Mouse (Mus musculus) myocyte (in vitro differentiated cells): ENCODE data around the gene Gm20388.

Source experiments
- MAX ChIP-seq: IDR thresholded peaks from one replicate; pipeline ENCODE4 v1.6.1; 2011; ENCODE audit warnings: low read depth, mild to moderate bottlenecking, control low read depth
- POLR2A ChIP-seq: IDR thresholded peaks from one replicate; pipeline ENCODE4 v1.6.1; 2011; ENCODE audit warnings: low read depth, mild to moderate bottlenecking, control low read depth, moderate library complexity; ENCODE audit not compliant: insufficient read length
- USF1 ChIP-seq: IDR thresholded peaks from one replicate; pipeline ENCODE4 v1.6.1; 2011; ENCODE audit warnings: low read depth, mild to moderate bottlenecking, control low read depth, moderate library complexity

DNA sequence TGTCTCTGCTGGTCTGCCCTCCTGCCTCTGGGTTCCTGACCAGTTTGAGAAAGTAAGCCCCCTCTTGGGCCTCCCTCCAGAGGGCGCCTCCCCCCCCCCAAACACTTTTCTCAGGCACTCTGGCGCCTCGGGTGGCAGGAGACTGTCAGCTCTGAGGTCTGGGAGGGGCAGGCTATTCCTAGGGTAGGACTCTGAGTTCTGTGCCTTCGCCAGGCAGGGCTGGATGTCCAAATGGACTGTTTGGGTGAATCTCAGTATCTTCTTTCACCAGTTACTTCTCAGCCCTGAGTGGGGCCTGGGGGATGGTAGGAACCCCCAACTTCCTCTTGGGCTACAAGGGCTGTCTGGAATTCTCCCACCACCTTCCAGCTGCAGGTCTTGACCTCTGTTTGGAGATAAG, 300.7 kb downstream of the Gm20388 start:
- TF ChIP-seq POLR2A, result no peak
- no peak for TF ChIP-seq MAX
- no peak for TF ChIP-seq USF1
